Mouse (Mus musculus) small intestine, adult 2 months (tissue): ENCODE data around the gene Panx1. TPM values are rescaled to one million over a fixed set of nuclear protein-coding genes. Genes with fewer than 3 reads are reported as not detected.

ENCODE experiments used
- H3K27ac ChIP-seq: fragments of 200-500 bp; 2 replicates; pipeline ENCODE4 v1.5.1; 2012; ENCODE audit warnings: low read depth, low read length, control low read depth, inconsistent platforms; ENCODE audit not compliant: insufficient read depth
- H3K27me3 ChIP-seq: fragments of 200-500 bp; 2 replicates; pipeline ENCODE4 v1.6.1; 2012; ENCODE audit warnings: mild to moderate bottlenecking, moderate library complexity, low read length, inconsistent platforms; ENCODE audit not compliant: control insufficient read depth, insufficient read depth
- H3K36me3 ChIP-seq: fragments of 200-500 bp; 2 replicates; pipeline ENCODE4 v1.6.1; 2012; ENCODE audit warnings: mild to moderate bottlenecking, low read length, control low read depth, inconsistent platforms; ENCODE audit not compliant: control insufficient read depth, insufficient read depth
- H3K4me1 ChIP-seq: fragments of 200-500 bp; 2 replicates; pipeline ENCODE4 v1.6.1; 2012; ENCODE audit warnings: low read length, inconsistent platforms, mixed read lengths; ENCODE audit not compliant: control insufficient read depth, insufficient read depth, insufficient read length
- H3K4me3 ChIP-seq: fragments of 200-500 bp; 2 replicates; pipeline ENCODE4 v1.5.1; 2012; ENCODE audit warnings: low read depth, mild to moderate bottlenecking, control low read depth, inconsistent platforms, low read length, moderate library complexity
- CTCF ChIP-seq: fragments of 200-500 bp; IDR thresholded peaks from 2 replicates; pipeline ENCODE4 v1.5.1; 2012; ENCODE audit warnings: low read depth, mild to moderate bottlenecking, control low read depth, inconsistent platforms, low read length, moderate library complexity, mixed read lengths; ENCODE audit not compliant: insufficient replicate concordance, insufficient read length; ENCODE audit errors: extremely low read depth
- POLR2A ChIP-seq: fragments of 200-500 bp; IDR thresholded peaks from 2 replicates; pipeline ENCODE4 v1.6.1; 2012; ENCODE audit warnings: low read depth, mild to moderate bottlenecking, control low read depth, inconsistent platforms, low read length, moderate library complexity
- WGBS: fragments of 180-500 bp; shearing (Covaris S2); methylation state at CpG from one replicate; pipeline ENCODE4 v1.1.7; 2018; 5-methylcytosine and 5-hydroxymethylcytosine counted together
- polyA plus RNA-seq: library from polyadenylated mRNA; depleted of rRNA; stranded (reverse); fragments of >200 nt; gene quantifications from 2 replicates; pipeline ENCODE4 v1.2.3, GENCODE M21; 2012

The Panx1 gene
- polyA plus RNA-seq, 1 experiment: 134 TPM

- H3K27me3 ChIP-seq: no peaks in the 10 kb centered on the region
- peaks cover 9% of the 10 kb centered on the region for H3K4me1 ChIP-seq
- TF ChIP-seq CTCF (no peak), POLR2A (no peak)
- H3K4me3 ChIP-seq: no peak overlapping the region
- WGBS: 92% methylated on average over 7 of the region's 7 CpGs
- peaks cover 11% of the 10 kb centered on the region for H3K36me3 ChIP-seq
- H3K27ac ChIP-seq: no peak overlapping the region
These were observed 9.3 kb downstream of the Panx1 start for GRCm38 (mm10) chr9:15035979-15036378.

DNA sequence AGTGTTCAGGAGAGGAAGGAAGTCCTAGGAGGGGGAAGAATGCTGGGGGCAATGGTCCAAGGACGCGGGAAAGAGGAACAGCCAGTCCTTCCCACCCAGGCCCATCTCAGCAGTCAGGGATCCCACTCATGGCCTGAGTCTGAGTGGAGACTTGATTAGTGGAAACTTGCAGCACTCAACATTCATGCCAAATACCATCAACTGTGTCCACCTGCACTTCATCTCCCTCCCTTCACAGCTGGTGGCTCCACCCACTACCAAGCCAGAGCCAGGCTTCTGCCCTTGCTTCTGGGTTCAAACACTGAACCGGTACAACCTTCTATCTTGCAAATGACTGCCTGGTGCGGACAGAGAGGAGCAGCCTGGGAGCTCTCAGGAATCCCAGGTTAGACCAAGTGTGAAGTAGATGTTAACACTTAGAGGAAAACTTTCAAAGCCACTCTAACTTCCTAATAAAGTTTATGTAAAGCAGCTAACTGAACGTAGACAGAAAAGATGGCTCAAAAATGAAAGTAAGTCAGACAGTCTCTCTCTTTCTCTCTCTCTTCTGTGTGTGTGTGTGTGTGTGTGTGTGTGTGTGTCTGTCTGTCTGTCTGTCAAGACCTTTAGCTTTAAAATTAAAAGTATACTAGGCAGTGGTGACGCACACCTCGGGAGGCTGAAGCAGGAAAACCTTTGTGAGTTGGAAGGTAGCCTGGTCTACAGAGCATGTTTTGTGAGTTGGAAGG, 10.6 kb downstream of the Panx1 start:
- no peak overlapping the region for H3K4me3 ChIP-seq
- H3K36me3 ChIP-seq: peaks cover 11% of the 10 kb centered on the region
- H3K27ac ChIP-seq: peak overlapping the region; percentile 24
- H3K4me1 ChIP-seq: peaks cover 9% of the 10 kb centered on the region
- TF ChIP-seq CTCF (no peak), POLR2A (no peak)
- no peaks in the 10 kb centered on the region for H3K27me3 ChIP-seq
- WGBS: 46% methylated on average over 7 of the region's 7 CpGs

- H3K4me3 ChIP-seq: no peak overlapping the region
- H3K27ac ChIP-seq: no peak overlapping the region
- no peaks in the 10 kb centered on the region for H3K27me3 ChIP-seq
- peaks cover 11% of the 10 kb centered on the region for H3K36me3 ChIP-seq
- peaks cover 9% of the 10 kb centered on the region for H3K4me1 ChIP-seq
- peak; percentile 76; the same call in 1 of the 2 replicates for TF ChIP-seq CTCF
- no peak for TF ChIP-seq POLR2A
- WGBS: 57% methylated on average over 5 of the region's 5 CpGs
These were observed 11.6 kb downstream of the Panx1 start for GRCm38 (mm10) chr9:15033568-15034160.

GRCm38 (mm10) chr9:15032797-15033196, 12.5 kb downstream of the Panx1 start:
- Histone ChIP-seq H3K4me1 (peaks cover 9% of the 10 kb centered on the region), H3K27me3 (no peaks in the 10 kb centered on the region), H3K36me3 (peaks cover 11% of the 10 kb centered on the region), H3K4me3 (no peak overlapping the region), H3K27ac (no peak overlapping the region)
- WGBS: 91% methylated on average over 4 of the region's 4 CpGs
- TF ChIP-seq POLR2A: no peak
- TF ChIP-seq CTCF: no peak

DNA sequence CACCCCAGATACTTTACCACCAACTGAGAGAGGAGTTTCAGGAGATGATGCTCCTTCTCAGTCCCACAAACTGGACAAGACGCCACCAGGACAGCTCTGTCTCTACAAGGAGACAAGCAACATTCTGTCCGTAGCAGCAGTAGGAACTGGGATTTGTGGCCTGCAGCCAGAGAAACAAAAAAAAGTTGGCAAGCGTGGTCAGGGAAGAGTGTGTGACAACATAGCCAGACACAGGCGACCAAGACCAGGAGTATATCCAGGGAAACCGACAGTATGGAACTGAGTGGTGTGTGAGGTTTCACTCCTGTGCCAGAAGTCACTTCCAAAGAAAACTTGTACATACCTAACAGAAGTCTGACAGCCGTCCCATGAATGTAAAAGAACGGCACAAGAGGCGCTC, 14.5 kb downstream of the Panx1 start:
- peaks cover 11% of the 10 kb centered on the region for H3K36me3 ChIP-seq
- H3K4me3 ChIP-seq: no peak overlapping the region
- no peak for TF ChIP-seq POLR2A
- TF ChIP-seq CTCF: no peak
- peaks cover 9% of the 10 kb centered on the region for H3K4me1 ChIP-seq
- WGBS: 72% methylated on average over 8 of the region's 8 CpGs
- H3K27ac ChIP-seq: no peak overlapping the region
- no peaks in the 10 kb centered on the region for H3K27me3 ChIP-seq

DNA sequence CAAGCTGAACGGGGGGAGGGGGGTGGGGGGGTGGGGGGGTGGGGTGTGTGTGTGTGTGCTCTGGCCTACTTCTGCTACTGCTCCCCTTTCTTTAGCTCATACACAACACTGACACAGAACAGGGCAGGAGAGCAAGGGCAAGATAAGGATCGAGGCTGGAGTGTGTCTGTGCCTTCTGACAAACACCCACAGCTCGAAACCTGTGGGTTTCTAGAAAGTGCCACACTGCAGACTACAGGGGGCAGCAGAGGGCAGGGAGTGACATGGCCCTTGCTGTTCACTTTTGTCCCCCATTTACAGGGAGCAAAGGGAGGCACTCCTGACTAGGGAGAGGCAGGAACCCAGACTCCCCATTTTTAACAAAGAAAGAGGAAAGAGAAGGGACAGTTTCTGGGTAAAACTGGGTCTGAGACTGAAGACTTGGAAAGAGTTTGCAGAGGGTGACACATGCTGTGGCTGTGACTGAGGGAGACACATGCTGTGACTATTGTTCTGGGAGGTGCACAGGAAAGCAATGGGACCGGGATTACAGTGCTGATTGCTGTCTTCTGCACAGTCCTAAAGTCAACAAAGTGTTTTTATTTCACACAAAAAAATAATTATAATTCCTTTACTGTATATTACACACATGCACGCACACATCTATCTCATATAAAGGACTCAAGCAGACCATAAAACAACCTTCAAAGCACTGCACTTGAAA, 16.1 kb downstream of the Panx1 start:
- no peaks in the 10 kb centered on the region for H3K27me3 ChIP-seq
- H3K4me3 ChIP-seq: no peak overlapping the region
- H3K36me3 ChIP-seq: peaks cover 11% of the 10 kb centered on the region
- peaks cover 3% of the 10 kb centered on the region; the same call in 1 of the 2 replicates for H3K4me1 ChIP-seq
- WGBS: 60% methylated on average over 5 of the region's 5 CpGs
- no peak overlapping the region for H3K27ac ChIP-seq
- TF ChIP-seq CTCF: peak; percentile 80; the same call in 1 of the 2 replicates
- TF ChIP-seq POLR2A: no peak

GRCm38 (mm10) chr9:15027725-15028124, 17.6 kb downstream of the Panx1 start:
- Histone ChIP-seq H3K27ac (no peak overlapping the region), H3K36me3 (peaks cover 8% of the 10 kb centered on the region), H3K27me3 (no peaks in the 10 kb centered on the region), H3K4me3 (no peak overlapping the region), H3K4me1 (no peaks in the 10 kb centered on the region; the same call in 1 of the 2 replicates)
- WGBS: 65% methylated on average over 3 of the region's 3 CpGs
- peak; percentile 38; the same call in 1 of the 2 replicates for TF ChIP-seq CTCF
- TF ChIP-seq POLR2A: no peak
